Mouse (Mus musculus) heart, embryonic 12.5 days (tissue): ENCODE measurements around the gene Ngrn. TPM values are rescaled to one million over a fixed set of nuclear protein-coding genes. Genes with fewer than 3 reads are reported as not detected.

ENCODE experiments used
- ATAC-seq: fragments of 200-750 bp; cut with Nextera tagmentation; 2 replicates; pipeline ENCODE4 v1.8.0; 2017; ENCODE audit warnings: moderate TSS enrichment, moderate library complexity; ENCODE audit not compliant: insufficient number of reproducible peaks, low FRiP score
- H3K27ac ChIP-seq: fragments of 300-500 bp; sonication (generic); 2 replicates; pipeline ENCODE4 v1.5.1; 2016; ENCODE audit warnings: mild to moderate bottlenecking, moderate library complexity; ENCODE audit not compliant: poor library complexity, severe bottlenecking
- H3K27me3 ChIP-seq: fragments of 300-500 bp; sonication (generic); replicated peaks from 2 replicates; pipeline ENCODE4 v1.6.1; 2016; ENCODE audit warnings: mild to moderate bottlenecking, moderate library complexity
- H3K36me3 ChIP-seq: fragments of 300-500 bp; sonication (generic); 2 replicates; pipeline ENCODE4 v1.6.1; 2016; ENCODE audit warnings: mild to moderate bottlenecking, moderate library complexity
- H3K4me1 ChIP-seq: fragments of 300-500 bp; sonication (generic); replicated peaks from 2 replicates; pipeline ENCODE4 v1.6.1; 2016; ENCODE audit warnings: mild to moderate bottlenecking
- H3K4me2 ChIP-seq: fragments of 300-500 bp; sonication (generic); 2 replicates; pipeline ENCODE4 v1.6.1; 2016; ENCODE audit warnings: mild to moderate bottlenecking, moderate library complexity
- H3K4me3 ChIP-seq: fragments of 300-500 bp; sonication (generic); 2 replicates; pipeline ENCODE4 v1.5.1; 2016; ENCODE audit warnings: mild to moderate bottlenecking
- H3K9ac ChIP-seq: fragments of 300-500 bp; sonication (generic); 2 replicates; pipeline ENCODE4 v1.6.1; 2016; ENCODE audit warnings: mild to moderate bottlenecking, moderate library complexity
- H3K9me3 ChIP-seq: fragments of 300-500 bp; sonication (generic); replicated peaks from 2 replicates; pipeline ENCODE4 v1.6.1; 2016; ENCODE audit warnings: mild to moderate bottlenecking, moderate library complexity
- WGBS: fragments of 180-500 bp; shearing (Covaris S2); methylation state at CpG from one replicate; pipeline ENCODE4 v1.1.7; 2016; 5-methylcytosine and 5-hydroxymethylcytosine counted together
- polyA plus RNA-seq: library from polyadenylated mRNA; unstranded; fragments of >200 nt; fragmentation: Nextera tagmentation; extraction: Ambion mirVana; gene quantifications from 2 replicates; pipeline ENCODE4 v1.2.1, GENCODE M21; 2016

The Ngrn gene
- polyA plus RNA-seq, 1 experiment from 2014 or later, result 43.4 TPM

DNA sequence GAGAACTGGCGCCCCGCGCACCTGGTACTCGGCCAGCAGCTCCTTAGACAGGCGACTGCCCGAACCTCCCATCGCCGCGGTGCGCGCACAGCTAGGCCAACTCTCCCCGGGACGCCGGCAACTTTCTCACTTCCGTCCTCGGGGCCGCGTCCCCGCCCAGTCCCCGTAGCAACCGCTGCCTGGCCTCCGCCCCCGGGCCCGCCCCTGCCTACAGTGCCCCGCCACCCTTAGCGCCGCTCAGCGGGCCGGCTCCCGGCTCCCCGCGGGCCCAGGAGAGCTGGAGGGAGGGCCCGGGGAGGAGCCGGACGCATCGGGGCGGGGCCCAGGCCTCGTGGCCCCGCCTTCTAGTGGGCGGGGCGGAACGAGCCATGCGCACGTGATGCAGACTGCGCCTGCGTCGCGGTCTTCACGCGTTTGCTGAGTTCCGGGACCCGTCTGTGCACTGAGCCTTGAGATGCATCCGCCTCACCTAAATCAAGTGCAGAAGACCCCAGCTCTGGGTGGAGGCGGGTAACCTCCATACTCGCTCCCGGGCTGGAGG, 28.5 kb upstream of the Ngrn start, which contains the start of the genes Cib1 and Gdpgp1:
TSS of gene Cib1 (minus strand) at position 325 of the 541 bp plus-strand sequence.
TSS of gene Gdpgp1 (plus strand) at position 377 of the 541 bp plus-strand sequence.
- peak within 1 kb of the TSS; percentile 89 for H3K4me2 ChIP-seq
- H3K36me3 ChIP-seq, result peaks cover 6% of the 10 kb centered on the region
- no peaks in the 10 kb centered on the region for H3K27me3 ChIP-seq
- WGBS, result under 1% methylated on average over 56 of the region's 56 CpGs
- no peaks in the 10 kb centered on the region for H3K9me3 ChIP-seq
- peak within 1 kb of the TSS; percentile 73 for H3K4me3 ChIP-seq
- ATAC-seq, result peak; percentile 100
- peak within 1 kb of the TSS; percentile 52 for H3K27ac ChIP-seq
- peaks cover 10% of the 10 kb centered on the region for H3K4me1 ChIP-seq
- H3K9ac ChIP-seq, result peak within 1 kb of the TSS; percentile 79

DNA sequence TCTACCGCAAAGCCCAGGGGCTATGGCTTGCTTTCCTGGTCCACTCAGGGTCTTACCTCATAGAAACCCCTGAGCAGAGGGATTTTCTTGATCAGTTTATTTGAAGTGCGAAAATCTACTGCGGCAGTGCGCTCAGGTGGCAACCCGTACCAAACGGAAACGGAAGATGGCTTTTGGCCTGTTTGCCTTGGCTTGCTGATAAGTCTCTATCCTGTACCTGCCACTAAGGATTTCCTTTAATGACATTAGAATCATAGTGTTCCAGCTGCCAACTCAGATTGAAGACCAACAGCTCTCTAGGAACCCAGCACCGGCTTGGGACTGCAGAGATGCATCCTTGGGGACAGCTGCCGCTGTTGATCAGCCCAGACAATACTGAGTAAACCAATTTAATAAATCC, 27.2 kb upstream of the Ngrn start:
- H3K27me3 ChIP-seq, result no peaks in the 10 kb centered on the region
- no peak for ATAC-seq
- H3K9ac ChIP-seq, result peak overlapping the region; percentile 50; the same call in 1 of the 2 replicates
- peaks cover 10% of the 10 kb centered on the region for H3K4me1 ChIP-seq
- 74% methylated on average over 9 of the region's 9 CpGs for WGBS
- H3K36me3 ChIP-seq, result peaks cover 9% of the 10 kb centered on the region
- H3K4me2 ChIP-seq, result peak overlapping the region; percentile 89
- H3K27ac ChIP-seq, result no peak overlapping the region
- H3K4me3 ChIP-seq, result peak overlapping the region; percentile 73; the same call in 1 of the 2 replicates
- no peaks in the 10 kb centered on the region for H3K9me3 ChIP-seq

DNA sequence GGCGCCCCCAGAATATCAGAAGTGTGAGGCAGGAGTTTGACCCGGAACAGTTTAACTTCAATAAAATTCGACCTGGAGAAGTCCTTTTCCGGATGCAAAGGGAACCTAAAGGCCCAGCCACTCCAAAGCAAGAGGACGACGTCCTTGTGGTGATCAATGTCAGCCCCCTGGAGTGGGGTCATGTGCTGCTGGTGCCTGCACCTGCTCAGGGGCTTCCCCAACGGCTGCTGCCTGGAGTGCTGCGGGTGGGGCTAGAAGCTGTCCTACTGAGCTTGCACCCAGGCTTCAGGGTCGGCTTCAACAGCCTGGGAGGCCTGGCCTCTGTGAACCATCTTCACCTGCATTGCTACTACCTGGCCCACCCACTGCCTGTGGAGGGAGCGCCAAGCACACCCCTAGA, 22.5 kb upstream of the Ngrn start:
- Histone ChIP-seq H3K36me3 (peaks cover 26% of the 10 kb centered on the region), H3K27ac (no peak overlapping the region), H3K4me2 (no peak overlapping the region), H3K27me3 (no peaks in the 10 kb centered on the region), H3K4me3 (no peak overlapping the region), H3K9ac (no peak overlapping the region), H3K9me3 (no peaks in the 10 kb centered on the region), H3K4me1 (peaks cover 5% of the 10 kb centered on the region)
- 88% methylated on average over 10 of the region's 10 CpGs for WGBS
- ATAC-seq, result no peak

DNA sequence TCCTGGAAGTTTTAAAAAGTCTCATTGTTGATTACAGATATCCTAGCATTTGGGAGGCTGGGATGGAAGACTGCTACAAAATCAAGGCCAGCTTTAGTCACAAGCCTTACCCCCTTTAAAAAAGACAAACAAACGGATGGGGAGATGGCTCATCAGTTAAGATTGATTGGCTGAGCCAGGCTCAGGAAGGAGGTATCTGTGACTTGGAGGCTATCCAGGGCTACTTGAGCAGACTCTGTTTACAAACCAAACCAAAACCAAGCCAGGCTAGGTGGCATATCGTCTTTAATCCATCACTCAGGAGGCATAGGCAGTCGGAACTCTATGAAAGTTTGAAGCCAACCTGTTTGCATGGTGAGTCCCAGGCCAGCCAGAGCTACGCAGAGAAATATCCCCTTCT, 19.4 kb upstream of the Ngrn start:
- H3K9me3 ChIP-seq, result no peaks in the 10 kb centered on the region
- ATAC-seq, result no peak
- H3K27ac ChIP-seq, result no peak overlapping the region
- H3K4me1 ChIP-seq, result no peaks in the 10 kb centered on the region
- no peak overlapping the region for H3K9ac ChIP-seq
- H3K27me3 ChIP-seq, result no peaks in the 10 kb centered on the region
- WGBS, result 81% methylated on average over 4 of the region's 4 CpGs
- H3K4me2 ChIP-seq, result no peak overlapping the region
- H3K36me3 ChIP-seq, result peaks cover 26% of the 10 kb centered on the region
- no peak overlapping the region for H3K4me3 ChIP-seq

DNA sequence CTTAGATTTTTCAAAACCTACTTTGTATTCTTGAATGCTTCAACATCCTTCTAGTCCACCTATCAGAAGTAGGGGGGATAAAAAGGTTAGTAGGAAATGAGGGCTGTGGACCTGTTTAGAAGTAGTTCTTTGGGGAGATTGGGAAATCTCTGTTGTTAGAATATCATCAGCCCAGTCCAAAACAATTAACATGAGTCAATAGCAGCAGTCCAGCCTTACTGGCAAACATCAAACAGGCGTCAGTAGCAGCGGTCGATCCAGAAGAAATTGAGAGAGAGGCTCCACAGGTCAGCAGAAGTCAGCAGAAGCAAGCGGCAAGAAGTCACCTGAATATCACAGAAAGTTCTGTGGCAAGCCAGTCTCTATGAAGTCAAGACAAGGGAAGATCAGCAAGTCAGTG, 16.2 kb upstream of the Ngrn start:
- peaks cover 10% of the 10 kb centered on the region for H3K36me3 ChIP-seq
- no peak for ATAC-seq
- no peak overlapping the region for H3K27ac ChIP-seq
- H3K9ac ChIP-seq, result no peak overlapping the region
- no peaks in the 10 kb centered on the region for H3K9me3 ChIP-seq
- H3K4me1 ChIP-seq, result peaks cover 5% of the 10 kb centered on the region; the same call in 1 of the 2 replicates
- H3K27me3 ChIP-seq, result no peaks in the 10 kb centered on the region
- H3K4me2 ChIP-seq, result no peak overlapping the region
- H3K4me3 ChIP-seq, result no peak overlapping the region
- 86% methylated on average over 4 of the region's 4 CpGs for WGBS

DNA sequence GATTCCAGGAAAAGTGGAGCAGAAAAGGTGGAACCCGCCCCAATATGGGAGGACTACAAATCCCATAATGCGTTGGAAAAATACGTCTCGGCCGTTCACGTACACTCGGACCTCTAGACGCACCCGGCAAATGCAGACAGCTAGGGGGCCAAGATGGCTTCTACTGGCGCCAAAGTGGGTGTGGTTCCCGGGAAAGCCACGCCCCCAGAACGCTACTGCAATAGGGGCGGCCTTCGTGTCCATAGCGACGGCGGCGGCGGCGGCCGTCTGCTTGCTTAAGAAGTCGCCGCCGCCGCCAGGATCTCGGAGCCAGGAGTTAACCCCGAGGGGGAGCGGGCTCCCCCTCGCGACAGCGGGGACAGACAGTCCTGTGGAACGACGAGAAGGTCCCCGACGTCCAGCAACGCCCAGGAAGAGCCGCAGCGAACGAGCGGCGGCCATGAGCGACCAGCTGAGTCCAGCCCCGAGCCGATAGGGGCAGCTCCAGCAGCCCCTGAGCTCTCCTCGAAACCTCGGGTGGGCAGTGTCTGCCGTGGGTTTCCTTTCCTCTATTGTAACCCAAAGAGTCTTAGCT, 14.8 kb upstream of the Ngrn start, which contains the start of gene Ttll13:
TSS of gene Ttll13 (plus strand) at position 229 of the 574 bp plus-strand sequence.
- WGBS, result under 1% methylated on average over 48 of the region's 48 CpGs
- H3K27ac ChIP-seq, result peak within 1 kb of the TSS; percentile 84
- peak; percentile 99 for ATAC-seq
- H3K4me2 ChIP-seq, result peak within 1 kb of the TSS; percentile 76
- no peaks in the 10 kb centered on the region for H3K27me3 ChIP-seq
- no peaks in the 10 kb centered on the region for H3K9me3 ChIP-seq
- H3K4me1 ChIP-seq, result peaks cover 5% of the 10 kb centered on the region; the same call in 1 of the 2 replicates
- H3K4me3 ChIP-seq, result peak within 1 kb of the TSS; percentile 70
- 0 out of 2 replicates have a peak, but pooled peaks cover 2% of the 10 kb centered on the region for H3K36me3 ChIP-seq
- H3K9ac ChIP-seq, result peak within 1 kb of the TSS; percentile 82

DNA sequence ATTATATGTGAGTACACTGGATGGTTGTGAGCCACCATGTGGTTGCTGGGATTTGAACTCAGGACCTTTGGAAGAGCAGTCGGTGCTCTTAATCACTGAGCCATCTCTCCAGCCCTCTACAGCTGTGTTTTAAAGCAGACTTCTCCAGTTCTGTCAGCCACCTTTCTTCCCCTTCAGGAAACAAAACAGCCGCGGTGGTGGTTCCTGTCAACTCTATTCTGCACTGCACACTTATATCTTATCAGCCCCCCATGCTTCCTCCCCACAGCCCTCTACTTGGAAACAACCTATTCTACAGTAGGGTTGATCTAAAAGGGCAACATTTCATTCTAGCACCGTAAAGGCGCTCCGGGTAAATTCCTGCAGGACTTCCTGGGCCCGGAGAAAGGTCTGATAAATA, 14.2 kb upstream of the Ngrn start:
- peak overlapping the region; percentile 70 for H3K4me3 ChIP-seq
- 0 out of 2 replicates have a peak, but pooled peaks have one; percentile 20 for ATAC-seq
- no peaks in the 10 kb centered on the region for H3K36me3 ChIP-seq
- H3K9ac ChIP-seq, result no peak overlapping the region
- H3K4me2 ChIP-seq, result peak overlapping the region; percentile 76
- peaks cover 5% of the 10 kb centered on the region; the same call in 1 of the 2 replicates for H3K4me1 ChIP-seq
- no peaks in the 10 kb centered on the region for H3K27me3 ChIP-seq
- no peaks in the 10 kb centered on the region for H3K9me3 ChIP-seq
- peak overlapping the region; percentile 84 for H3K27ac ChIP-seq
- WGBS, result 21% methylated on average over 7 of the region's 7 CpGs

DNA sequence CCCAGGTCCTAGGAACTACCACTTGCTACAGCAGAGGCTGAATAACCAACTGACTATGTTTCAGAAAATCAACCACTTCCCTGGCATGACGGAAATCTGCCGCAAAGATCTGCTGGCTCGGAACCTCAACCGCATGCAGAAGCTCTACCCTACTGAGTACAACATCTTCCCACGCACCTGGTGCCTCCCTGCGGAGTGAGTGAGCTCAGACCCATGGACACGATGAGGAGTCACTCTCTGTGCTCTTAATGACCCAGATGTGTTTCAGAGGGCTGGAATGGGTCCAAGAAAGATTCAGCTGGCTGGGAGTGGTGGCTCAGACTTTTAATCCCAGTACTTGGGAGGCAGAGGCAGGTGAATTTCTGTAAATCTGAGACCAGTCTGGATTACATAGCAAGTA, 8.6 kb upstream of the Ngrn start:
- 76% methylated on average over 7 of the region's 7 CpGs for whole genome bisulfite sequencing
- H3K27me3 ChIP-seq, result peaks cover 19% of the 10 kb centered on the region; the same call in 1 of the 2 replicates
- H3K4me3 ChIP-seq, result no peak overlapping the region
- no peaks in the 10 kb centered on the region for H3K9me3 ChIP-seq
- H3K9ac ChIP-seq, result no peak overlapping the region
- no peaks in the 10 kb centered on the region for H3K4me1 ChIP-seq
- H3K27ac ChIP-seq, result no peak overlapping the region
- no peak for ATAC-seq
- no peaks in the 10 kb centered on the region for H3K36me3 ChIP-seq
- no peak overlapping the region for H3K4me2 ChIP-seq

DNA sequence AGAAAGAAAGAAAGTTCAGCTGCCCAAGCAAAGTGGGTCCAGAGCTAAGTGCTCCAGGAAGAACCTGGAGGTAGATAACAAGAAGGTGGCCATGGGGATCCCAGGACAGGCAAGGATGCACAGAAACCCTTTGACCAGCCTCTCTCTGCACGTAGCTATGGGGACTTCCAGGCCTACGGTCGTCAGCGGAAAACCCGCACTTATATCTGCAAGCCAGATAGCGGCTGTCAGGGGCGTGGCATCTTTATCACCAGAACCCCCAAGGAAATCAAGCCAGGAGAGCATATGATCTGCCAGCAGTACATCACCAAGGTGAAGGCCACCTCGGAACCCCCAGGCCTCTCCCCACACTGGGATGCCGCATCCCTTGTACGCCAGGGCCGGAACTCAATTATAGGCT, 8.1 kb upstream of the Ngrn start:
- Histone ChIP-seq H3K9ac (no peak overlapping the region), H3K4me2 (no peak overlapping the region), H3K9me3 (no peaks in the 10 kb centered on the region), H3K27ac (no peak overlapping the region), H3K27me3 (peaks cover 22% of the 10 kb centered on the region; the same call in 1 of the 2 replicates), H3K4me1 (no peaks in the 10 kb centered on the region), H3K36me3 (no peaks in the 10 kb centered on the region), H3K4me3 (no peak overlapping the region)
- WGBS, result 63% methylated on average over 11 of the region's 11 CpGs
- ATAC-seq, result no peak

DNA sequence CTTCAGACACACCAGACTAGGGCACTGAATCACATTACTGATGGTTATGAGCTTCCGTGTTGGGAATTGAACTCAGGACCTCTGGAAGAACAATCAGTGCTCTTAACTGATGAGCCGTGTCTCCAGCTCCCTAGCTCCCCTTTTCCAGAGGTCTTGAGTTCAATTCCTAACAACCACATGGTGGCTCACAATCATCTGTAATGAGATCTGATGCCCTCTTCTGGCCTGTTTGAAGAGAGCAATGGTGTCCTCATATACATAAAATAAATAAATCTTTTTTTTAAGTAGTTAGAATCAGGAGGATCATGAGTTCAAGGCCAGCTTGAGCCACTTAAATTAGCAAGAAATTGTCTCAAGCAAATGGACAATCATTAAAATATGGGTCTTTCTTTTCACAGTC, 5.0 kb upstream of the Ngrn start:
- Histone ChIP-seq H3K9ac (no peak overlapping the region), H3K27me3 (peaks cover 45% of the 10 kb centered on the region), H3K4me1 (no peaks in the 10 kb centered on the region), H3K4me2 (no peak overlapping the region), H3K9me3 (no peaks in the 10 kb centered on the region), H3K36me3 (no peaks in the 10 kb centered on the region), H3K4me3 (no peak overlapping the region), H3K27ac (no peak overlapping the region)
- no peak for ATAC-seq
- 60% methylated on average over 2 of the region's 2 CpGs for WGBS

DNA sequence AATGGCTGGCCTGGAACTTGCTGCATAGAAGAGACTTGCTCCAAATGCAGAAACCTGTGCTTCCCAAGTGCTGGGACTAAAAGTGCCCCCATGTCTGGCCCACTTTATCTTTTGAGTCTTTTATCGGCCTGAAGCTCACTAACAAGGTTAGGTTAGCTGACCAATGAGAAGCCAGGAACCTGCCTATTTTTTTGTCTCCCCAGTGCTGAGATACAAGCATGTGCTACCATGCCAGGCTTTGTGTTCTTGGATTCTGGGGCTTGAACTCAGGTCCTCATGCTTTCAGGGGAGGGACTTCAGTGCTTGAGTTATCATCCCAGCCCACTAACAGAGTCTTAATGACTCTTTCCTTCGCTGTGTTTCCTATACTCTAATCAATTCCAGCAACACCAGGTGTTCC, 3.3 kb upstream of the Ngrn start:
- WGBS, result 51% methylated on average over 2 of the region's 2 CpGs
- H3K27ac ChIP-seq, result no peak overlapping the region
- peaks cover 8% of the 10 kb centered on the region for H3K4me1 ChIP-seq
- H3K4me2 ChIP-seq, result no peak overlapping the region
- H3K36me3 ChIP-seq, result no peaks in the 10 kb centered on the region
- no peak for ATAC-seq
- no peaks in the 10 kb centered on the region for H3K9me3 ChIP-seq
- H3K4me3 ChIP-seq, result no peak overlapping the region
- no peak overlapping the region for H3K9ac ChIP-seq
- peaks cover 45% of the 10 kb centered on the region for H3K27me3 ChIP-seq
